Comparison of ENCODE assay signal across 16 mouse cellular contexts in the genomic region with DNA sequence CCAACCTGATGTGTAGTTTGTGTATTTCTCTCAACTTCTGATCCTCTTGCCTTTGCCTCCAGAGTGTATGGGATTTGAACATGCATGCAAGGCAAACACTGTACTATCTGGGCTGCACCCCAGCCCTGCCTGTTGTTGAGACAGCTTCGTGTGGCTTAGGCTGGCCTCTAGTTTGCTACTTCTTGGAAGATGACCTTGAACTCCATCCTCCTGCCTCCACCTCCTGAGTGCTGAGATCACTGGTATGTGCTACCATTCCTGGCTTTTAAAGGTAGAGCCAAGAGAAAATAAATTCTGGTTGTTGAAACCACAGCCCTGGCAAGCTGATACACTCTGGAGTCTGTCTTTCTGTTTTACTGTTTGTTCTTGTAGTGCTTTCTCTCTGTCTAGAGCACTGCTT. TPM values are rescaled to one million over a fixed set of nuclear protein-coding genes. Genes with fewer than 3 reads are reported as not detected.
DNase-seq lines count a peak whose midpoint lies in the region; ATAC-seq lines count a peak whose summit lies in the region.
"Had no signal": no experiment of that assay in that cellular context is flagged by ENCODE, and none has a peak within 500 bp of the region (broad histone marks: within the 10 kb centered on the region; RNA-seq: fewer than 3 reads in every experiment).

No protein-coding gene starts in this region.

- peaks cover 24% of the 10 kb centered on the region for H3K4me1 ChIP-seq in heart, embryonic 12.5 days (replicated peaks)
- H3K4me1 ChIP-seq in kidney, embryonic 14.5 days (ENCODE audit: control insufficient read depth, insufficient read depth, low read length) = no peaks in the 10 kb centered on the region
- H3K4me1 ChIP-seq: neural tube, embryonic 15.5 days had no signal

- no peaks in the 10 kb centered on the region for H3K36me3 ChIP-seq in heart, embryonic 12.5 days
- H3K36me3 ChIP-seq in kidney, embryonic 14.5 days (ENCODE audit: control insufficient read depth, insufficient read depth, low read length) = no peaks in the 10 kb centered on the region
- H3K36me3 ChIP-seq: midbrain, embryonic 12.5 days; neural tube, embryonic 15.5 days had no signal

- DNase-seq in heart, adult 9 months (ENCODE audit: low spot score in 2 of 2) = no peak
- DNase-seq in kidney, postnatal 14 days = no peak
- DNase-seq in 3T3-L1 (ENCODE audit: low read depth, low spot score) (peak; percentile 61), NIH3T3 (ENCODE audit: low read depth) (peak; percentile 25)
- DNase-seq in right cerebral cortex, adult 2 months (ENCODE audit: low spot score in 2 of 2) = no peak
- DNase-seq: cerebellum, adult 9-11 months; embryo, embryonic 11 days; kidney, adult 11 months; layer of hippocampus, postnatal 36 days; lung, adult 2 months had no signal

- no peak overlapping the region for H3K4me2 ChIP-seq in heart, embryonic 12.5 days
- H3K4me2 ChIP-seq in kidney, embryonic 14.5 days (replicated peaks; ENCODE audit: low read depth, low read length) = no peak overlapping the region
- H3K4me2 ChIP-seq: forebrain, embryonic 13.5 days; hindbrain, embryonic 14.5 days; midbrain, embryonic 12.5 days; neural tube, embryonic 15.5 days had no signal

- ATAC-seq in heart, embryonic 12.5 days (ENCODE audit: insufficient number of reproducible peaks, low FRiP score) = no peak
- ATAC-seq in kidney, embryonic 14.5 days (ENCODE audit: low FRiP score, low TSS enrichment) = no peak
- ATAC-seq: forebrain, embryonic 13.5 days had no signal

- H3K9ac ChIP-seq in heart, embryonic 12.5 days = no peak overlapping the region
- no peak overlapping the region for H3K9ac ChIP-seq in kidney, embryonic 14.5 days (ENCODE audit: low read depth, low read length)
- H3K9ac ChIP-seq: forebrain, embryonic 13.5 days; hindbrain, embryonic 14.5 days; midbrain, embryonic 12.5 days; neural tube, embryonic 15.5 days had no signal

- peak overlapping the region; percentile 60 for H3K27ac ChIP-seq in heart, embryonic 12.5 days (ENCODE audit: poor library complexity, severe bottlenecking)
- H3K27ac ChIP-seq in kidney, embryonic 14.5 days (ENCODE audit: low read depth, low read length) = peak overlapping the region; percentile 7; the same call in 1 of the 2 replicates
- H3K27ac ChIP-seq: forebrain, embryonic 13.5 days; hindbrain, embryonic 14.5 days; midbrain, embryonic 12.5 days; neural tube, embryonic 15.5 days had no signal

- H3K9me3 ChIP-seq in heart, embryonic 12.5 days (replicated peaks) = no peaks in the 10 kb centered on the region
- no peaks in the 10 kb centered on the region for H3K9me3 ChIP-seq in kidney, embryonic 14.5 days (ENCODE audit: control insufficient read depth, low read length)
- H3K9me3 ChIP-seq: forebrain, embryonic 13.5 days; midbrain, embryonic 12.5 days; neural tube, embryonic 15.5 days had no signal

- 48% methylated on average over 1 of the region's 1 CpGs for WGBS in heart, embryonic 12.5 days
- WGBS in kidney, embryonic 14.5 days = 76% methylated on average over 1 of the region's 1 CpGs

- no peaks in the 10 kb centered on the region for H3K27me3 ChIP-seq in heart, embryonic 12.5 days (replicated peaks)
- no peaks in the 10 kb centered on the region for H3K27me3 ChIP-seq in kidney, embryonic 14.5 days (ENCODE audit: control insufficient read depth, insufficient read depth, low read length)
- H3K27me3 ChIP-seq: forebrain, embryonic 13.5 days; midbrain, embryonic 12.5 days; neural tube, embryonic 15.5 days had no signal

- no peak overlapping the region for H3K4me3 ChIP-seq in heart, embryonic 12.5 days
- H3K4me3 ChIP-seq in kidney, embryonic 14.5 days (ENCODE audit: low read length) = no peak overlapping the region
- H3K4me3 ChIP-seq: forebrain, embryonic 13.5 days; midbrain, embryonic 12.5 days; neural tube, embryonic 15.5 days had no signal

RNA-seq across cellular contexts. Expression of a gene that starts 21.2 kb away (rescaled TPM):
- polyA plus RNA-seq in heart, embryonic 12.5 days (2016; fragmentation: Nextera tagmentation; extraction: Ambion mirVana) = 24.0 and 27.5 TPM in 2 replicates
- 19.7 and 32.7 TPM in 2 replicates for polyA plus RNA-seq in kidney, embryonic 14.5 days (2014; fragmentation: Nextera tagmentation; extraction: Ambion mirVana)

RNA-seq across cellular contexts. Expression of a gene that starts 57.5 kb away (rescaled TPM):
- polyA plus RNA-seq in heart, embryonic 12.5 days (2016; fragmentation: Nextera tagmentation; extraction: Ambion mirVana) = 30.9 and 34.0 TPM in 2 replicates
- 12.1 and 15.2 TPM in 2 replicates for polyA plus RNA-seq in kidney, embryonic 14.5 days (2014; fragmentation: Nextera tagmentation; extraction: Ambion mirVana)

RNA-seq across cellular contexts. Expression of a gene that starts 57.8 kb away (rescaled TPM):
- 165 and 170 TPM in 2 replicates for polyA plus RNA-seq in heart, embryonic 12.5 days (2016; fragmentation: Nextera tagmentation; extraction: Ambion mirVana)
- 119 and 155 TPM in 2 replicates for polyA plus RNA-seq in kidney, embryonic 14.5 days (2014; fragmentation: Nextera tagmentation; extraction: Ambion mirVana)

Comparison
In these comparisons a context has a peak if more than half of its experiments do, and no peak if none do; other contexts are left out.
1. DNase-seq: peak in 3T3-L1 (single experiment) and NIH3T3 (single experiment); none in heart, adult 9 months (0 of 2), kidney, postnatal 14 days (single experiment) and right cerebral cortex, adult 2 months (0 of 2).